Mouse (Mus musculus): ENCODE results near the gene Pbx3. TPM values are rescaled to one million over a fixed set of nuclear protein-coding genes. Genes with fewer than 3 reads are reported as not detected.

Pbx3 gene
- total RNA-seq, 2 experiments from 2014 or later, result 11.4 to 23.0 TPM

GRCm38 (mm10) chr2:34347096-34347495 lies 25.8 kb downstream of the Pbx3 start:
- intact Hi-C loops (cut with DNase I), result no loop called here
- DNase-seq (ENCODE audit: low spot score in 2 of 2), result no peak

- no peak for DNase-seq (ENCODE audit: low spot score in 2 of 2)
- intact Hi-C loops (cut with DNase I), result no loop called here
Observed at GRCm38 (mm10) chr2:34298664-34299063, 74.3 kb downstream of the Pbx3 start.

GRCm38 (mm10) chr2:34298202-34298601 lies 74.7 kb downstream of the Pbx3 start:
- intact Hi-C loops (cut with DNase I), result no loop called here
- DNase-seq (ENCODE audit: low spot score in 2 of 2), result no peak

DNA sequence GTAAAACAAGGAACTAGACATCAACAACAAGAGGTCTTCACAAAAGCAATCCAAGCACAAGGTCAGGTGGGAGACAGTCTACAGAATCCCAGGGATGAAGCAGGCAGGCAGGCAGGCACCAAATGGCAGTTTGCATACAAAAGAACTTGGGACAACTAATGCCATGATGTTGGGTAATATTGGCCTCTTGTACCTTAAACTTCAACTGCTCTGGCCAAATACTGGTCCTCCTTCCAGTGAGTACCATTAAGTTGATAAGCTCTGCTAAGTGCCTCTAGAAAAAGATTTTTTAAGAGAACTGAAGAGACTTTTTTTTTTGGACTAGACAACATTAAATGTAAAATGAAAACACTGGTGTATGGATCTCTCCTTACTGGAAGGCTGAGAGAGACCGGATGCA lies 83.2 kb downstream of the Pbx3 start:
- no peak for DNase-seq (ENCODE audit: low spot score in 2 of 2)
- intact Hi-C loops (cut with DNase I), result no loop called here

DNA sequence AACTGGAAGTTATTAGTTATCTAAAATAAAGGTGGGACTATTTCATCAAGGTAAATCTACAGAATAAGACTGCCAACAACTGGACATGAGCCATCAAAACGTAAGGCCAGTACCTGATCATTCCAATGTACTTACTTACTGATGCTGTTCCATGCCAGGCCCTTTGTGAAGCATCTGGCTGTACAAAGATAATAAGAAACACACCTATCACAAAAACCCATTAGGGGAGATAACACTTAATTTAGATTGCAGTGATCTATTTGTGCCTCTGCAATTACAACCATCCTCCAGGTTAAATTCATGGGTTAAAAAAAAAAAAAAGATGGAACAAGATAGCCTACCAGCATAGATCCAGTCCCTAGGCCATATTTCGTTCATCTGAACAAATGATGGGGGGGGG lies 88.7 kb downstream of the Pbx3 start:
- no peak for DNase-seq (ENCODE audit: low spot score in 2 of 2)
- intact Hi-C loops (cut with DNase I), result no loop called here

GRCm38 (mm10) chr2:34280996-34281395 lies 91.9 kb downstream of the Pbx3 start:
- intact Hi-C loops (cut with DNase I), result no loop called here
- DNase-seq (ENCODE audit: low spot score in 2 of 2), result no peak

DNA sequence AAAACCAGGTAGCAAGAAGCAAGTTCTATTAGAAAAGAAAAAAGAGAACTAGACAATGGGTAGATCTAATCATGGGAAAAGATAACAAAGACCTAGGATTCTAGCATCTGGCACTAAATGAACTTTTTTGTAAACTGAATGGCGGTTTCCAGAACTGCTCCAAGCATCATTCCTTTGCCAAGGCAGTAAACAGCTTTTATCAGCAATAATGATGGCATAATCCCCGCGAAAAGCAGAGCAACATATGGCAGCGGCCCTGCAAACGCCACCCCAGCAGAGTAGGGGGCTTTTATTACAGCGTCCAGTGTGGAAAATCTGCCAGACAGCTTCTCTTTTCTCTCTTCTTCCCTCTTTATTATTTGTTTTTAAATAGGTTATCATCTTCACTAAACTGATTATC lies 93.2 kb downstream of the Pbx3 start:
- no peak for DNase-seq (ENCODE audit: low spot score in 2 of 2)
- intact Hi-C loops (cut with DNase I), result no loop called here

DNA sequence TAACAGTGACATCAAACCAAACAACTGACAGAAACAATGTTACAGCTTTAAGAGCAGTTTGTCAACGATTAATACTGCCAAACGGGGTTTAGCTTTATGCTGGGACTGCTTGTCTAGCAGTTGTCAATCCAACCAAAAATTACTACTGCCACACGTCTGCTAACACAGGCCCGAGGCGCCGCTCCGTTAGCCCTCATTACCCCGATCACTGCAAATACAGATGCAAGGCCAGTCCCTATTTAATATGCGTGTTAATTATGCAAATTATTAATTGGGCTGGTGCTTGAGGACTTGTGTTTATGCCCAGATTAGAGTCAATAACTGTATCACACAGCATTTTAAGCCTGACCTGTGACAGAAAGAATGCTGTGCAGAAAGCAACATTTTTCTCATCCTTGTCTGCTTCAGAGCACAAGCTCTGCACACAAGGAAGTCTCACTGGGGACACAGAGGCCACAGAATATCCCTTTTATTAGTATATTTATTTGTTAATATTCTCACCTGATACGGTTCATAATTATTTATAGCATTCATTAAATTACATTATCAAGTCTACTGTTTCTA lies 97.2 kb downstream of the Pbx3 start:
- DNase-seq (ENCODE audit: low spot score in 2 of 2), result no peak
- intact Hi-C loops (cut with DNase I), result no loop called here

DNA sequence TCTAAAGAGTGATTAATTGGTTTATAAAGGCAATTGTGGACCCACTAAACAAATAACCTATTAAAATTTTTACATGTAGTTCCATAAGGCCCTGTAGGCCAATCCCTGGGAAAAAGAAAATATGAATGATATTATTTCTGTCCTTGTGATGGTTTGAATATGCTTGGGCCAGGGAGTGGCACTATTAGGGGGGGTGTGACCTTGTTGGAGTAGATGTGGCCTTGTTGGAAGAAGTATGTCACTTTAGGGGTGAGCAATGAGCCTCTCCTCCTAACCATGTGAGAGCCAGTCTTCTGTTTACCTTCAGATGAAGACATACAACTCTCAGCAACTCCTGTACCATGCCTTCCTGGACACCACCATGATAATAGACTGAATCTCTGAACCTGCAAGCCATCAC lies 110.9 kb downstream of the Pbx3 start:
- intact Hi-C loops (cut with DNase I), result no loop called here
- DNase-seq (ENCODE audit: low spot score in 2 of 2), result no peak

DNA sequence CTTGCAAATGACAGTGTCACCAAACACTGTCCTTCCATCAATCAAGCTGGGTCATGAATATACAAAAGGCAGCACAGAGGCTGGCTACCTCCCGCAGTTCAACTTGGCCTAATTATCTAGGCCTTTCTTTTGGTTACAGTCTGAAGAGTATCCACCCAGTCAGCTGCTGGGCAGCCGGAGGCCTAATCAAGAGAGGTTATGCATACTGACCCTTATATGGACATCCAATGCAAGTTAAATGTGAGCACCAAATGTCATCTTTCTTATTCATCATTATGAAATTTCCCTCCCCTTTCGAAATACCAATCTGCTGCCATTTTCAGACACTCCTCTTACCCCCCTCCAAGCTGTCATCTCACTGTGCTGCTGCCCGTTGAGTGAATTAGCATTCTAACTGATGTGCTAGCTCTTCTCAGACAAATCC lies 112.3 kb downstream of the Pbx3 start:
- no peak for DNase-seq (ENCODE audit: low spot score in 2 of 2)
- intact Hi-C loops (cut with DNase I), result no loop called here

GRCm38 (mm10) chr2:34258256-34258655 lies 114.7 kb downstream of the Pbx3 start:
- DNase-seq (ENCODE audit: low spot score in 2 of 2), result no peak
- intact Hi-C loops (cut with DNase I), result loop anchor here (5.0 kb wide), 1 partner anchor 286 kb away; no protein-coding TSS in a partner anchor

DNA sequence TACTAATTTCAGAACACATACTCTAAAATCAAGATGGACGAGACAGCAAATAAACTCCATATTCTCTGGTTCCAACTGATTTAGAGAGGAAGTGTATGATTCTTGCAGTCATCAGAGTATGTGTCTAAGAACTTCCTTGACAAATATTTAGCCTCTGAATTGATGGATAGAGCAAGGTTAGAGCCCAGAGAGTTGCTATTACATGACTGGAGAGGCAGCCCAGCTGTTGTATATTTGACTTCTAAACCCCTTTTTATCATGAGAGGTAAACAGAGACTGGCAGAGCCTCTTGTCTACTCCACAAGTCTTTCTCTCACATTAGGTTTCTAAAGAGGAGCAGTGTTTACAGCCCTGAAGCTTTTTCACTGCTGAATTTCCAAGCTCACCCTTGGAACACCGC lies 115.3 kb downstream of the Pbx3 start:
- no peak for DNase-seq (ENCODE audit: low spot score in 2 of 2)
- intact Hi-C loops (cut with DNase I), result loop anchor here (5.0 kb wide), 1 partner anchor 285 kb away; no protein-coding TSS in a partner anchor

GRCm38 (mm10) chr2:34256000-34256553 lies 116.9 kb downstream of the Pbx3 start:
- no peak for DNase-seq (ENCODE audit: low spot score in 2 of 2)
- intact Hi-C loops (cut with DNase I), result loop anchor here (5.0 kb wide), 1 partner anchor 284 kb away; no protein-coding TSS in a partner anchor

GRCm38 (mm10) chr2:34253627-34254026 lies 119.3 kb downstream of the Pbx3 start:
- DNase-seq (ENCODE audit: low spot score in 2 of 2), result no peak
- intact Hi-C loops (cut with DNase I), result no loop called here

DNA sequence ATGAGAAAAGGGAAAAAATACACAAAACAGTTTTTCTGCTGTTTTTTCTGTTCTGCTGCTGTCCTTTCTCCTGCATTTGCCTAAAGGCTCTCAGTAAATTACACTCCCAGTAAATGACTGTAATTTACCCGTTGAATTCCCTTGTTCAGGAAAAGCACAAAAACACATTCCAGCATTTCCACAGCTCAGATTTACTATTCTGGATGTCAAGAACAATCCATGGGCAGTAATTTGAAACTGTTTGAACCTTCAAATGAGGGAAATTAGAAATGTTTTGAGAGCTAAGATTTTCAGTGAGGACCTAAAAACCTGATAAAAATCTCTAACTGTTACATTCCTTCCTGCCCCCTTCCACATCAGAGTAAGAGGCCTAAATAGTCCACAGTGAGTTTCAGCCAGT lies 119.8 kb downstream of the Pbx3 start:
- DNase-seq (ENCODE audit: low spot score in 2 of 2), result no peak
- intact Hi-C loops (cut with DNase I), result no loop called here

DNA sequence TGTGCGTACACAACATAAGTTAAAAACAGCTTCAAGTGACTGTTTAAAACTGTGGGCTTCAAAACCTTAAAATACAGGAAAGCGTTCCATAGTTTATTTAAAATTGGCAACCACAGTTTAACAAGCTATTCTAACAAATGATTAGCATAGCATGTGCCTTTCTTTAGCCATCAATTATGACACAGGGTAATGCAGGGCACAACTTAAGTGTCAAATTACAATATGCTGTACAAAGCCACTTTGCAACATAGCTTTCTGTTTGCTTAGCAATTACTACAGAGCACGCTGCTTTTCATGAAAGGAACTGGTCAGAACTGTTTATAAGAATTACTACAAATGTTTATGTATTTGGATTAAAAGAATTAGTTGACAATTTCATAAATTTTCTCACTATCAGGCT lies 120.7 kb downstream of the Pbx3 start:
- intact Hi-C loops (cut with DNase I), result no loop called here
- DNase-seq (ENCODE audit: low spot score in 2 of 2), result no peak

- intact Hi-C loops (cut with DNase I), result loop anchor here (5.0 kb wide), 1 partner anchor 122 kb away; the partner anchor contains the start of gene Pbx3
- peak in 1 of 2 experiments; percentile 35 for DNase-seq (ENCODE audit: low spot score in 2 of 2)
Observed at GRCm38 (mm10) chr2:34249961-34250658, 122.8 kb downstream of the Pbx3 start.

DNA sequence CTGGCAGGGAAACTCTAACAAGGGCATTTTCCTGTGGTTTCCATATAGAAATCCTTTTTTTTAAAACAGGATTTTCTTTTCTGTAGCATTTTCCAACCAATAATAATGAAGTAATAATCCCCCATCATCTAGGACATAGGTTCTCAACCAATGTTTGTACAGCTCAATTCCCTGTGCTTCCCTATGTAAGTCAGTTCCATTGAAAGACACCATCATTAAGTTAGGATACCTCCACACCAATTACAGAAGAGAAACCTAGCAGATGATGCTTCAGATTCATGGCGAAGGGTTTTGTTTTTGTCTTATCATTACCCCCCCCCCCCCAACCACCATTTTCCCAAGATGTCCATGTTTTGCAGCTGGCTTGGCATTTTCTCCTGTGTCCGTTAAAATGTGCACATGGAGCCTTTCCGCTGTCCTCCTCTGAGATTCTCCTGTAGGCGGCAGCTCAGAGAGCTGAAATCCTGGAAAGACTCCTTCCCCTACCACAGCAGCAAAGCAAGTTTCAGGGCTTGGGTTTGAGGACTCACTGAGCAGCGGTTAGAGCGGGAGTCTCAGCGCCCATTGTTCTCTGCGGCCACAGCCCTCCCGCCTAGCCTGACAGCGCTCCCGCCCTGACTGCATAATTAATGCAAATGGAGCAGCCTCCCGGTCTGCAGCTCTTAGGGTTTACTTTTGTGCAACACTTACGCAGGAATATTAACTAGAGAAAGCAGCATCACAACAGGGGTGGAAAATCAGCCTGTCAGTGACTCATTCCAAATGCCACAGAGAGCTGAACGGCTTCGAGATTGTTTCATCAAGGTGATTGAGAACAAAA lies 123.6 kb downstream of the Pbx3 start:
- intact Hi-C loops (cut with DNase I), result loop anchor here (5.0 kb wide), 1 partner anchor 123 kb away; the partner anchor contains the start of gene Pbx3

GRCm38 (mm10) chr2:34240885-34241284 lies 132.1 kb downstream of the Pbx3 start:
- intact Hi-C loops (cut with DNase I), result no loop called here
- DNase-seq (ENCODE audit: low spot score in 2 of 2), result no peak

More for the DNA sequence above, 123.6 kb downstream of the Pbx3 start:
- peak; percentile 65 to 71 for DNase-seq (ENCODE audit: low spot score in 2 of 2)

- intact Hi-C loops (cut with DNase I), result no loop called here
Observed at GRCm38 (mm10) chr2:34239315-34239858, 133.6 kb downstream of the Pbx3 start.

More at GRCm38 (mm10) chr2:34239315-34239858, 133.6 kb downstream of the Pbx3 start:
- no peak for DNase-seq (ENCODE audit: low spot score in 2 of 2)

Measured in left cerebral cortex, postnatal 25 days (tissue).